Mouse (Mus musculus) CH12.LX (cell line): ENCODE data around the gene Pgls. TPM values are rescaled to one million over a fixed set of nuclear protein-coding genes. Genes with fewer than 3 reads are reported as not detected.

Experiments used
- DNase-seq: peaks from one replicate; pipeline ENCODE4 v3.0.0-alpha.2; 2013; ENCODE audit errors: extremely low read depth
- H3K27ac ChIP-seq: 2 replicates; pipeline ENCODE4 v1.5.1; 2012; ENCODE audit warnings: low read depth, mild to moderate bottlenecking, control low read depth, moderate library complexity; ENCODE audit not compliant: insufficient read depth
- H3K27me3 ChIP-seq: replicated peaks from 2 replicates; pipeline ENCODE3; 2012; ENCODE audit warnings: inconsistent platforms
- H3K36me3 ChIP-seq, 2 experiments: replicated peaks in 1 of 2; 2 replicates each; pipeline versions ENCODE3 to v1.6.1; 2012; ENCODE audit warnings: inconsistent platforms in 1 of 2, low read length in 1 of 2, mild to moderate bottlenecking in 1 of 2, mixed read lengths in 1 of 2, moderate library complexity in 1 of 2; ENCODE audit not compliant: control insufficient read depth in 1 of 2, insufficient read depth in 1 of 2
- H3K4me1 ChIP-seq, 2 experiments: 2 replicates each; pipeline ENCODE4 v1.6.1; 2012; ENCODE audit warnings: inconsistent platforms in 1 of 2, moderate library complexity in 1 of 2; ENCODE audit not compliant: insufficient read depth in 2 of 2, control insufficient read depth in 1 of 2
- H3K4me2 ChIP-seq: 2 replicates; pipeline ENCODE4 v1.6.1; 2012; ENCODE audit warnings: low read depth, mild to moderate bottlenecking, control low read depth; ENCODE audit not compliant: poor library complexity, insufficient read depth, severe bottlenecking
- H3K4me3 ChIP-seq, 3 experiments: fragments of 150-350 bp in 1 of 3; sonication (generic) in 1 of 3; replicated peaks in 1 of 3; 2 replicates each; pipeline versions ENCODE3 to v1.5.1; 2011 to 2012; ENCODE audit warnings: low read depth in 2 of 3, low read length in 2 of 3, mild to moderate bottlenecking in 2 of 3, moderate library complexity in 2 of 3, control low read depth in 1 of 3, improper control_type of control experiment in 1 of 3, inconsistent platforms in 1 of 3, mixed read lengths in 1 of 3; ENCODE audit not compliant: poor library complexity in 1 of 3
- H3K79me2 ChIP-seq: replicated peaks from 2 replicates; pipeline ENCODE4 v1.6.1; 2012; ENCODE audit warnings: mild to moderate bottlenecking, moderate library complexity; ENCODE audit not compliant: control insufficient read depth, poor library complexity, insufficient read depth, severe bottlenecking; ENCODE audit errors: extremely low read depth
- H3K9ac ChIP-seq: 2 replicates; pipeline ENCODE4 v1.6.1; 2012; ENCODE audit warnings: low read depth, mild to moderate bottlenecking, control low read depth, moderate library complexity; ENCODE audit not compliant: insufficient read depth
- H3K9me3 ChIP-seq: replicated peaks from 2 replicates; pipeline ENCODE3; 2012; ENCODE audit warnings: low read length, inconsistent platforms, mixed read lengths
- CTCF ChIP-seq, 2 experiments: IDR thresholded peaks in 1 of 2; conservative IDR thresholded peaks in 1 of 2; 2 replicates each; pipeline ENCODE4 v1.5.1; 2011 to 2012; ENCODE audit warnings: low read depth in 2 of 2, low read length in 2 of 2, improper control_type of control experiment in 1 of 2, inconsistent platforms in 1 of 2, mild to moderate bottlenecking in 1 of 2, moderate library complexity in 1 of 2
- E2F4 ChIP-seq: IDR thresholded peaks from 2 replicates; pipeline ENCODE4 v1.6.1; 2011; ENCODE audit warnings: low read depth, low read length, improper control_type of control experiment; ENCODE audit not compliant: insufficient replicate concordance
- ETS1 ChIP-seq: conservative IDR thresholded peaks from 2 replicates; pipeline ENCODE4 v1.6.1; 2012; ENCODE audit warnings: low read depth, mild to moderate bottlenecking, inconsistent platforms, low read length, improper control_type of control experiment, moderate library complexity
- IRF4 ChIP-seq: IDR thresholded peaks from 2 replicates; pipeline ENCODE4 v1.6.1; 2014; ENCODE audit warnings: low read depth, mild to moderate bottlenecking, inconsistent platforms, low read length, improper control_type of control experiment
- JUN ChIP-seq: IDR thresholded peaks from 2 replicates; pipeline ENCODE4 v1.6.1; 2011; ENCODE audit warnings: low read depth, mild to moderate bottlenecking, low read length, improper control_type of control experiment, moderate library complexity; ENCODE audit not compliant: insufficient read depth
- JUND ChIP-seq: conservative IDR thresholded peaks from 2 replicates; pipeline ENCODE4 v1.6.1; 2011; ENCODE audit warnings: low read depth, low read length, improper control_type of control experiment
- MEF2A ChIP-seq: IDR thresholded peaks from 2 replicates; pipeline ENCODE4 v1.6.1; 2014; ENCODE audit warnings: low read depth, mild to moderate bottlenecking, inconsistent platforms, low read length, improper control_type of control experiment, borderline replicate concordance
- MXI1 ChIP-seq: IDR thresholded peaks from 2 replicates; pipeline ENCODE4 v1.6.1; 2011; ENCODE audit warnings: mild to moderate bottlenecking, low read depth, low read length, improper control_type of control experiment
- MYC ChIP-seq: IDR thresholded peaks from 2 replicates; pipeline ENCODE4 v1.6.1; 2011; ENCODE audit warnings: low read depth, mild to moderate bottlenecking, improper control_type of control experiment, low read length
- NELFE ChIP-seq: IDR thresholded peaks from 2 replicates; pipeline ENCODE4 v1.6.1; 2011; ENCODE audit warnings: low read depth, low read length, improper control_type of control experiment
- NRF1 ChIP-seq: IDR thresholded peaks from 2 replicates; pipeline ENCODE4 v1.6.1; 2014; ENCODE audit warnings: low read depth, mild to moderate bottlenecking, inconsistent platforms, low read length, improper control_type of control experiment, moderate library complexity
- POLR2A ChIP-seq: IDR thresholded peaks from 2 replicates; pipeline ENCODE4 v1.6.1; 2011; ENCODE audit warnings: low read depth, mild to moderate bottlenecking, improper control_type of control experiment, low read length
- RCOR1 ChIP-seq: conservative IDR thresholded peaks from 2 replicates; pipeline ENCODE4 v1.6.1; 2012; ENCODE audit warnings: low read depth, mild to moderate bottlenecking, inconsistent platforms, low read length, improper control_type of control experiment
- USF1 ChIP-seq: IDR thresholded peaks from 2 replicates; pipeline ENCODE4 v1.6.1; 2014; ENCODE audit warnings: low read depth, mild to moderate bottlenecking, inconsistent platforms, low read length, improper control_type of control experiment
- ZKSCAN1 ChIP-seq: IDR thresholded peaks from 2 replicates; pipeline ENCODE4 v1.6.1; 2012; ENCODE audit warnings: low read depth, inconsistent platforms, low read length, improper control_type of control experiment, borderline replicate concordance
- dilution Hi-C: fragments of 300-500 bp; cut with MboI; formaldehyde crosslinking; loops from 2 replicates; pipeline ENCODE4 v1.14.3; 2020; ENCODE audit warnings: low sequenced_read_pairs; ENCODE audit not compliant: extremely low pct_unique_long_range_greater_than_20kb, extremely low pct_ligation_motif_present
- in situ Hi-C: fragments of 300-500 bp; cut with MboI; formaldehyde crosslinking; loops from 3 replicates; pipeline ENCODE4 v1.14.3; 2019; ENCODE audit warnings: low sequenced_read_pairs, low pct_ligation_motif_present, low pct_unique_long_range_greater_than_20kb, mixed read lengths
- polyA plus RNA-seq: library from polyadenylated mRNA; unstranded; fragments of >175 nt; gene quantifications from 2 replicates; pipeline ENCODE4 v1.2.1, GENCODE M21; 2012; ENCODE audit warnings: low read depth; ENCODE audit not compliant: insufficient read length
- total RNA-seq, 2 experiments: library from RNA; depleted of rRNA; stranded (reverse); fragments of 300-350 nt in 1 of 2; fragments of >200 nt in 1 of 2; gene quantifications; 2 replicates each; pipeline ENCODE4 v1.2.3; 2012 to 2014

Gene Pgls
- total and polyA plus RNA-seq, 3 experiments: 74.9 to 215 (median 118) TPM

DNA sequence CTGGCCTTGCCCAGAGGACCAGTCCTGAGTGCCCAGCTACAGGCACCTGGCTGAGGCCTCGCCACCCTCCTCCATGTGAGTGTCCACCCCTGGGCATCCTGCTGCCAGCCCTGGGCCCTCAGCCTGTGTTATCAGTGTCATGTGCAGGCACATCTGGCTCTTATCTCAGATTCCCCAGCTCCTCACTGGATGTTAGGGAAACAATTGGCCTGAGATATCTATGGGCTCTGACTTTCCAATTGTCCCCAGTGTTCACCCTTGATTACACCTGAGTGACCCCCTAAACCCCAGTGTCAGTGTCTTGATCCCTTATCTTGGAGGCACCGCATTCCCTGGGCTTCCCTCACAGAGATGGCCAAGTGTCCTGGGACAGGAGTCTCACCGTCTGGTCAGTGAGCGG is 47.3 kb downstream of the Pgls start:
- H3K79me2 ChIP-seq: no peaks in the 10 kb centered on the region
- in situ Hi-C loops (no loop called here), dilution Hi-C loops (no loop called here)
- H3K36me3 ChIP-seq: no peaks in the 10 kb centered on the region
- no peaks in the 10 kb centered on the region for H3K27me3 ChIP-seq
- H3K4me1 ChIP-seq: peaks cover 27 to 59% of the 10 kb centered on the region in 2 experiments
- H3K27ac ChIP-seq: no peak overlapping the region
- H3K4me3 ChIP-seq: no peak overlapping the region
- H3K9me3 ChIP-seq: no peaks in the 10 kb centered on the region
- no peak for TF ChIP-seq ETS1
- no peak for TF ChIP-seq CTCF (conservative IDR thresholded peaks at IDR 0.05 in 1 of 2, IDR thresholded peaks at IDR 0.05 in 1 of 2; ENCODE audit: low read depth in 2 of 2, low read length in 2 of 2)
- no peak for TF ChIP-seq JUN
- no peak for TF ChIP-seq USF1
- no peak for TF ChIP-seq MEF2A
- TF ChIP-seq MYC: no peak
- TF ChIP-seq MXI1: no peak
- TF ChIP-seq JUND: no peak
- no peak for TF ChIP-seq NELFE
- TF ChIP-seq E2F4: no peak
- TF ChIP-seq ZKSCAN1: no peak
- TF ChIP-seq IRF4: no peak
- TF ChIP-seq RCOR1: no peak
- TF ChIP-seq POLR2A: no peak
- no peak overlapping the region for H3K9ac ChIP-seq
- DNase-seq: no peak
- H3K4me2 ChIP-seq: no peak overlapping the region

DNA sequence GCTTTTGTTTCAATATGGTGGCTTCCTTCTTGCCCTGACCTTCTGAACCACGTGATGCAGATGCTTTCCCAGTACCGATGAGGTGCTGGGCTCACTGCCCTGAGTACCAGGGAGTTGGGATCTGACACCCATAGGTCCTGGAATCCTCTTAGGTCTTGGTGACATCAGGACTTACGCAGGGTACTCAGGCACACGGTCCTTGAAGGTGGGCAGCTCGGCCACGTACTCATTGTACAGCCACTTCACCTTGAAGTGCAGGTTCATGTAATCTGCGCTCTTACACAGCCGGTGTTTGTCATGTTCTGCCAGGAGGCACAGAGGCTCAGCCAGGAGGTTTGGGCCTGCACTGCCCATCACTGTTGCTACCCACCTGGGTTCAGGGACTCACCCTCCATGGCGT is 53.5 kb downstream of the Pgls start:
- in situ Hi-C loops: no loop called here
- DNase-seq: no peak
- Histone ChIP-seq H3K27me3 (no peaks in the 10 kb centered on the region), H3K79me2 (no peaks in the 10 kb centered on the region), H3K9me3 (no peaks in the 10 kb centered on the region), H3K9ac (no peak overlapping the region), H3K4me1 (no peaks in the 10 kb centered on the region)
- TF ChIP-seq NRF1: no peak
- TF ChIP-seq, all 38 proteins: peak for 0
- no peak overlapping the region for H3K4me2 ChIP-seq
- no peak overlapping the region for H3K4me3 ChIP-seq
- H3K36me3 ChIP-seq: no peaks in the 10 kb centered on the region
- dilution Hi-C loops: no loop called here
- H3K27ac ChIP-seq: no peak overlapping the region

Other genes with a start within 250 kb of the Pgls start
Only the 20 nearest of the 25 such genes appear.
- gene Ankle1, start 186.2 kb upstream of the Pgls start, total RNA-seq (2012; rRNA removed): 17.9 and 24.7 TPM in 2 replicates
- gene Ankle1, start 186.2 kb upstream of the Pgls start, total RNA-seq (2014; rRNA removed): 9.0 and 9.4 TPM in 2 replicates
- gene Ankle1, start 186.2 kb upstream of the Pgls start, polyA plus RNA-seq: 17.4 and 17.6 TPM in 2 replicates
- 28.2 and 33.2 TPM in 2 replicates for gene Abhd8, start 128.5 kb upstream of the Pgls start, total RNA-seq (2012; rRNA removed)
- 8.5 and 8.9 TPM in 2 replicates for gene Abhd8, start 128.5 kb upstream of the Pgls start, total RNA-seq (2014; rRNA removed)
- gene Abhd8, start 128.5 kb upstream of the Pgls start, polyA plus RNA-seq: 5.2 and 6.0 TPM in 2 replicates
- 150 and 180 TPM in 2 replicates for gene Mrpl34, start 127.2 kb upstream of the Pgls start, total RNA-seq (2012; rRNA removed)
- gene Mrpl34, start 127.2 kb upstream of the Pgls start, total RNA-seq (2014; rRNA removed): 80.1 and 94.4 TPM in 2 replicates
- 123 and 133 TPM in 2 replicates for gene Mrpl34, start 127.2 kb upstream of the Pgls start, polyA plus RNA-seq
- gene Dda1, start 123.0 kb upstream of the Pgls start, total RNA-seq (2012; rRNA removed): 59.3 and 62.8 TPM in 2 replicates
- 49.8 and 57.4 TPM in 2 replicates for gene Dda1, start 123.0 kb upstream of the Pgls start, total RNA-seq (2014; rRNA removed)
- 65.8 and 78.1 TPM in 2 replicates for gene Dda1, start 123.0 kb upstream of the Pgls start, polyA plus RNA-seq
- 5.5 and 6.7 TPM in 2 replicates for gene Ano8, start 106.2 kb upstream of the Pgls start, total RNA-seq (2012; rRNA removed)
- gene Ano8, start 106.2 kb upstream of the Pgls start, total RNA-seq (2014; rRNA removed): 1.8 and 1.9 TPM in 2 replicates
- 1.8 and 2.1 TPM in 2 replicates for gene Ano8, start 106.2 kb upstream of the Pgls start, polyA plus RNA-seq
- gene Gtpbp3, start 104.1 kb upstream of the Pgls start, total RNA-seq (2012; rRNA removed): 26.7 and 29.0 TPM in 2 replicates
- 19.5 and 20.7 TPM in 2 replicates for gene Gtpbp3, start 104.1 kb upstream of the Pgls start, total RNA-seq (2014; rRNA removed)
- 17.4 and 21.6 TPM in 2 replicates for gene Gtpbp3, start 104.1 kb upstream of the Pgls start, polyA plus RNA-seq
- 0.04 TPM in 1 of 2 replicates, not detected in the other for gene Plvap, start 80.4 kb upstream of the Pgls start, total RNA-seq (2012; rRNA removed)
- gene Plvap, start 80.4 kb upstream of the Pgls start, total RNA-seq (2014; rRNA removed): not detected in 2 replicates
- gene Plvap, start 80.4 kb upstream of the Pgls start, polyA plus RNA-seq: 0.27 and 0.37 TPM in 2 replicates
- not detected in 2 replicates for gene Ccdc194, start 66.5 kb upstream of the Pgls start, total RNA-seq (2012; rRNA removed)
- not detected in 2 replicates for gene Ccdc194, start 66.5 kb upstream of the Pgls start, total RNA-seq (2014; rRNA removed)
- gene Ccdc194, start 66.5 kb upstream of the Pgls start, polyA plus RNA-seq: not detected in 2 replicates
- gene Bst2, start 54.7 kb upstream of the Pgls start, total RNA-seq (2012; rRNA removed): 404 and 424 TPM in 2 replicates
- gene Bst2, start 54.7 kb upstream of the Pgls start, total RNA-seq (2014; rRNA removed): 304 and 321 TPM in 2 replicates
- 214 and 243 TPM in 2 replicates for gene Bst2, start 54.7 kb upstream of the Pgls start, polyA plus RNA-seq
- gene Mvb12a, start 49.3 kb upstream of the Pgls start, total RNA-seq (2012; rRNA removed): 113 and 128 TPM in 2 replicates
- gene Mvb12a, start 49.3 kb upstream of the Pgls start, total RNA-seq (2014; rRNA removed): 149 and 157 TPM in 2 replicates
- 80.5 and 82.1 TPM in 2 replicates for gene Mvb12a, start 49.3 kb upstream of the Pgls start, polyA plus RNA-seq
- gene Tmem221, start 33.3 kb upstream of the Pgls start, total RNA-seq (2012; rRNA removed): 0.21 and 0.51 TPM in 2 replicates
- gene Tmem221, start 33.3 kb upstream of the Pgls start, total RNA-seq (2014; rRNA removed): not detected in 2 replicates
- not detected in 2 replicates for gene Tmem221, start 33.3 kb upstream of the Pgls start, polyA plus RNA-seq
- gene Nxnl1, start 25.6 kb upstream of the Pgls start, total RNA-seq (2012; rRNA removed): 0.04 TPM in 1 of 2 replicates, not detected in the other
- gene Nxnl1, start 25.6 kb upstream of the Pgls start, total RNA-seq (2014; rRNA removed): not detected in 2 replicates
- 0.08 TPM in 1 of 2 replicates, not detected in the other for gene Nxnl1, start 25.6 kb upstream of the Pgls start, polyA plus RNA-seq
- 2.7 and 4.0 TPM in 2 replicates for gene Slc27a1, start 23.3 kb upstream of the Pgls start, total RNA-seq (2012; rRNA removed)
- gene Slc27a1, start 23.3 kb upstream of the Pgls start, total RNA-seq (2014; rRNA removed): 1.8 and 2.3 TPM in 2 replicates
- gene Slc27a1, start 23.3 kb upstream of the Pgls start, polyA plus RNA-seq: 2.3 and 2.4 TPM in 2 replicates
- 95.2 and 136 TPM in 2 replicates for gene Fam129c, start 5.5 kb downstream of the Pgls start, total RNA-seq (2012; rRNA removed)
- gene Fam129c, start 5.5 kb downstream of the Pgls start, total RNA-seq (2014; rRNA removed): 86.3 and 89.2 TPM in 2 replicates
- gene Fam129c, start 5.5 kb downstream of the Pgls start, polyA plus RNA-seq: 92.8 and 98.6 TPM in 2 replicates
- 85.3 and 92.0 TPM in 2 replicates for gene Colgalt1, start 18.8 kb downstream of the Pgls start, total RNA-seq (2012; rRNA removed)
- gene Colgalt1, start 18.8 kb downstream of the Pgls start, total RNA-seq (2014; rRNA removed): 68.7 and 72.0 TPM in 2 replicates
- 72.0 and 73.7 TPM in 2 replicates for gene Colgalt1, start 18.8 kb downstream of the Pgls start, polyA plus RNA-seq
- 1.0 and 1.7 TPM in 2 replicates for gene Unc13a, start 79.6 kb downstream of the Pgls start, total RNA-seq (2012; rRNA removed)
- gene Unc13a, start 79.6 kb downstream of the Pgls start, total RNA-seq (2014; rRNA removed): 0.55 and 0.68 TPM in 2 replicates
- gene Unc13a, start 79.6 kb downstream of the Pgls start, polyA plus RNA-seq: 0.79 and 2.1 TPM in 2 replicates
- gene Jak3, start 84.1 kb downstream of the Pgls start, total RNA-seq (2012; rRNA removed): 39.2 and 47.1 TPM in 2 replicates
- gene Jak3, start 84.1 kb downstream of the Pgls start, total RNA-seq (2014; rRNA removed): 13.3 and 15.0 TPM in 2 replicates
- 35.6 and 37.8 TPM in 2 replicates for gene Jak3, start 84.1 kb downstream of the Pgls start, polyA plus RNA-seq
- 8.7 and 9.8 TPM in 2 replicates for gene Insl3, start 97.0 kb downstream of the Pgls start, total RNA-seq (2012; rRNA removed)
- 1.9 and 3.0 TPM in 2 replicates for gene Insl3, start 97.0 kb downstream of the Pgls start, total RNA-seq (2014; rRNA removed)
- 14.4 and 21.4 TPM in 2 replicates for gene Insl3, start 97.0 kb downstream of the Pgls start, polyA plus RNA-seq
- 0.63 and 0.98 TPM in 2 replicates for gene B3gnt3, start 109.6 kb downstream of the Pgls start, total RNA-seq (2012; rRNA removed)
- gene B3gnt3, start 109.6 kb downstream of the Pgls start, total RNA-seq (2014; rRNA removed): 0.09 TPM in 1 of 2 replicates, not detected in the other
- 0.24 and 0.26 TPM in 2 replicates for gene B3gnt3, start 109.6 kb downstream of the Pgls start, polyA plus RNA-seq
- gene Fcho1, start 133.5 kb downstream of the Pgls start, total RNA-seq (2012; rRNA removed): 95.5 and 99.8 TPM in 2 replicates
- gene Fcho1, start 133.5 kb downstream of the Pgls start, total RNA-seq (2014; rRNA removed): 39.3 and 40.2 TPM in 2 replicates
- gene Fcho1, start 133.5 kb downstream of the Pgls start, polyA plus RNA-seq: 77.5 and 82.0 TPM in 2 replicates